Mouse (Mus musculus): ENCODE results near the gene Daam1.

The Daam1 gene

GRCm38 (mm10) chr12:71925990-71926700 is 95.3 kb downstream of the Daam1 start:
- DNase-seq (ENCODE audit: inconsistent age in 2 of 2, low spot score in 1 of 2): no peak

GRCm38 (mm10) chr12:71928092-71928491 is 97.2 kb downstream of the Daam1 start:
- no peak for DNase-seq (ENCODE audit: inconsistent age in 2 of 2, low spot score in 1 of 2)

GRCm38 (mm10) chr12:71929876-71930275 is 99.0 kb downstream of the Daam1 start:
- no peak for DNase-seq (ENCODE audit: inconsistent age in 2 of 2, low spot score in 1 of 2)

- peak in 1 of 2 experiments; percentile 30 for DNase-seq (ENCODE audit: inconsistent age in 2 of 2, low spot score in 1 of 2)
Observed at GRCm38 (mm10) chr12:71932433-71933386, 101.8 kb downstream of the Daam1 start.

- DNase-seq (ENCODE audit: inconsistent age in 2 of 2, low spot score in 1 of 2): peak in 1 of 2 experiments; percentile 39
Observed at GRCm38 (mm10) chr12:71933989-71934645, 103.2 kb downstream of the Daam1 start.

GRCm38 (mm10) chr12:71936636-71937035 is 105.8 kb downstream of the Daam1 start:
- peak in 1 of 2 experiments; percentile 74 for DNase-seq (ENCODE audit: inconsistent age in 2 of 2, low spot score in 1 of 2)

DNA sequence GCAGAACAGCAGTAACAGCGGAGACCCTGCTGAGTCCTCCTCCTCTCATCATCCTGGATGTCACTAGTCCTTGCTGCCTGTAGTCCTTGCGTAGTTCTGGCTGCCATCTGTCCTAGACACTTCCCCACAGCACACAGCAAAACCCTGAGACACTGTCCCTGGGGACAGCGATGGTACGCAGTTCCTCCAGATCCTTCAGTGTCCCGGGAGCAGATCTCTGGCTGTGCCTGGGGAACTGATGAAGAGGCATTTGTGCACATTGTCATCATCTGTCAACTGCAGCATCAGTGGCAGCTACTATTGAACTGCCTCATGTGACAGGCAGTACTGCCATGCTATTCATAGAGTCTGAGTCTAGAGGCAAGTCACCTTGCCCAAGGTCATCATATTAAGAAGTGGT is 107.6 kb downstream of the Daam1 start:
- no peak for DNase-seq (ENCODE audit: inconsistent age in 2 of 2, low spot score in 1 of 2)

DNA sequence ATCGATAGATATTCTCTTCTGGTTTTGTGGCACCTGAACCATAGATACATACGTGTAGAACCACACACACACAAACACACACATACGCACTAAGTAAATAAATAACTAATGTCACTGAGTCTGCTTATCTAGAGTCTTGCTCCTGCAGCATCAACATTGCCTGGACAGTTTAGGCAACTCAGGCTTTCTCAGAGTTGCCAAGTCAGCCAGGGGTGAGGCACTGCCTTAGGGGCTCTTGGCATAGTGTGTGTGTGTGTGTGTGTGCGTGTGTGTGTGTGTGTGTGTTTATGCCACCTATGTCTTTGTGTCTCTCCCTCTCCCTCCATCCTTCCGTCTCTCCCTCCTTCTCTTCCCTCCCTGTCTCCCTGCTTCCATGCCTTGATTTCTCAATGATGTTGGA is 110.4 kb downstream of the Daam1 start:
- no peak for DNase-seq (ENCODE audit: inconsistent age in 2 of 2, low spot score in 1 of 2)

DNA sequence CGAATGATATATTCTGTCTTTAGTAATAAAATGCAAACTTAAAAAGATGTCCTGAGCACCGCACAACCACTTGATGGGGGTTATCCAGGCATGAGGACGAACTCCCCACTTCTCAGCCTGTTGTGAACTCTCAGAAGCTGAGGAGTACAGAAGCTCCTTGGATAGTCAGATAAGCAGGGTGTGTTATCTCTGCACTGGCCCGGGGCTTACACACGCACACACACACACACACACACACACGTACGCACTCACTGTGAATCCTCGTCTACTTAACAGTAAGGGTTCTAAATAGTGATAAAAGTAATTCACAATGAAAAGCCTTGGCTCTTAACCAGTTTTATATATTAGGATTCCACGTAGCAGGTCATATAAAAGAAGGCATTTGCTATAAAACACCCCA is 112.2 kb downstream of the Daam1 start:
- DNase-seq (ENCODE audit: inconsistent age in 2 of 2, low spot score in 1 of 2): no peak

DNA sequence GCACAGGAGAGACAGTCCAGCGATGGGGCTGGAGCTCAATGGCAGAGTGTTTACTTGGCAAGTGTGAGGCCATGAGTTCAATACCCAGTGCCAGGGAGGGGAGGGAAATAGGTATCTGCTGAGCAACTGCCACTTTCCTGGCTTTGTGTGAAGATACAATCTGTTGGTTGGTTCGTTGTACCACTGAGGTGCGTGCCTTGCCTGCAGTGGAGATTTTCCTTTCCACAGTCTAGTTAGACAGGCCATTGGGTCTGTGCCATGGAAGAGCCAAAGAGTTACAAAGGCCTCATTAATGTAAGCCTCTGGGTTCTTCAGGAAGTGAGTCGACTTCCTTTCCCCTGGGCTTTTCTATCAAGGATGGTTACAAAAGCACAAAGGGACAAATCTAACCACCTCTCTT is 112.8 kb downstream of the Daam1 start:
- no peak for DNase-seq (ENCODE audit: inconsistent age in 2 of 2, low spot score in 1 of 2)

DNA sequence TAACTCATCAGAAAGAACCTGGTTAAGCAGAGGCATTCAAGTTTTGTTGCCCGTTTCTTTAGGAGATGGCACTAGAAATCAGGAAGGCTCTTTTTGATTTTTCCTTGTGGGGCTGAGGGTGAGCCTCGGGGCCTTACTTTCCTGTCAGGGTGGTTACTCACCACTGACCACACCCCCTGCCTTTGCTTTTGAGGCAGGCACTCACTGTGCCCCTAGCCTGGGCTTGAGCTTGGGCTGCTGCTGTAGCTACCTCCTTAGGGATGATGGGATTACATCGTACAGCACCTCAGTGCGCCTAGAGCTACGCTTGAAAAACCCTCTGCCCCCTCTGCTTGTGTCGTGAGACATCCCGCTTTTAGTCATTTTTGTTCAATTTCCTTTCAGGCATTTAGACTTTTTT is 115.0 kb downstream of the Daam1 start:
- DNase-seq (ENCODE audit: inconsistent age in 2 of 2, low spot score in 1 of 2): no peak

GRCm38 (mm10) chr12:71946448-71946847 is 115.6 kb downstream of the Daam1 start:
- no peak for DNase-seq (ENCODE audit: inconsistent age in 2 of 2, low spot score in 1 of 2)

GRCm38 (mm10) chr12:71948972-71949371 is 118.1 kb downstream of the Daam1 start:
- no peak for DNase-seq (ENCODE audit: inconsistent age in 2 of 2, low spot score in 1 of 2)

DNA sequence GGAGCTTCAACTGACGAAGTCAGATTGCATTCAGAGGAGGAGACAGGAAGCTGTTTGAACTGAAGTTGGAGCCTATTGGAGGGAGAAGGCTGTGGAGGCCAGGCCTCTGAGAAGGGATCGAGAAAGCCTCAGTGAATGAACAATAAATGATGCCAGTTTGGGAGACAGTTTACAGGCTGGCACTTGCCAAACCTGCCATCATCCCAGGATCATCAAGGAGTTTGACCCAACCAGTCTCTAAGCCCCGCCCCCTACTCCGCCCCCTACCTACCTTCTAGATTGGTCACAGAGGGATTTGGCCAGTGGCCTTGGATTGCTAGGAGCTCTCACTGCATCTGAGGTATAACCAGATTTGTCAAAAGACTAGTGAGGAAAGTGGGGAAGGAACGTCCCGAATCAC is 118.7 kb downstream of the Daam1 start:
- no peak for DNase-seq (ENCODE audit: inconsistent age in 2 of 2, low spot score in 1 of 2)

DNA sequence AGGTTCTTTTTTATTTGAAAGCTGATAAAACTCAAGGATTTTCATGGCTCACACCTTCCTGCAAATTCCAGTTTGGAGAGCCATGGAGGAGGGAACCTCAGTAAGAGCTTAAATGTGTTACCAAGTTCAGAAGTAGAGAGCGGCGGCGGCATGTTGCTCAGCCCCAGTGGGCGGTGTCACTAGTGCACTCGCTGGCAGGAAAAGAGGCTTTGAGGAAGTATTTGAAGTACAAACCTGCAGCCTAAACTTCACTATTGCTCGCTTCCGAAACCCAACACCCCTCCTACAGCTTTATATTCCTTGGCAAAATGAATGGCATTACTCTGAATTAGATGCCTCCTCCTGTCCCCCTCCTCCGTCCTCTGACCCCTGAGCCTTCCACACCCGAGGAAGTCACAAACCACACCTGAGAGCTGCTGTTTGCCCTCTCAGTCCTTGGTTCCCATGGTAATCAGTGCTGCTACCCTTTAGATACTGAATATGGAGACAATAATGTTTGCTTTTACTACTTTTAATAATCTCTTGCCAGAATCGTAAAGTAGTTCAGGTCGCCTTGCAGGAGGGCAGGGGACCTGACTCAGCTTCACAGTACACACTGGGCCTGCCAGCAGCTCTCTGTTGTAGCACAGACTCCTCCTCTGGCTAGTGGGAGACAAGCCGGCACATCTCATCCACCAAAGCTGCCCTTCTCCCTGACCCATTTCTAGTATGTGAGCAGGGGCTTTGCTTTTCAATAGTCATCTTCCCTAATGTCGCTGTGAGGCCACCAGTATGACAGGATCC is 119.4 kb downstream of the Daam1 start:
- no peak for DNase-seq (ENCODE audit: inconsistent age in 2 of 2, low spot score in 1 of 2)

DNA sequence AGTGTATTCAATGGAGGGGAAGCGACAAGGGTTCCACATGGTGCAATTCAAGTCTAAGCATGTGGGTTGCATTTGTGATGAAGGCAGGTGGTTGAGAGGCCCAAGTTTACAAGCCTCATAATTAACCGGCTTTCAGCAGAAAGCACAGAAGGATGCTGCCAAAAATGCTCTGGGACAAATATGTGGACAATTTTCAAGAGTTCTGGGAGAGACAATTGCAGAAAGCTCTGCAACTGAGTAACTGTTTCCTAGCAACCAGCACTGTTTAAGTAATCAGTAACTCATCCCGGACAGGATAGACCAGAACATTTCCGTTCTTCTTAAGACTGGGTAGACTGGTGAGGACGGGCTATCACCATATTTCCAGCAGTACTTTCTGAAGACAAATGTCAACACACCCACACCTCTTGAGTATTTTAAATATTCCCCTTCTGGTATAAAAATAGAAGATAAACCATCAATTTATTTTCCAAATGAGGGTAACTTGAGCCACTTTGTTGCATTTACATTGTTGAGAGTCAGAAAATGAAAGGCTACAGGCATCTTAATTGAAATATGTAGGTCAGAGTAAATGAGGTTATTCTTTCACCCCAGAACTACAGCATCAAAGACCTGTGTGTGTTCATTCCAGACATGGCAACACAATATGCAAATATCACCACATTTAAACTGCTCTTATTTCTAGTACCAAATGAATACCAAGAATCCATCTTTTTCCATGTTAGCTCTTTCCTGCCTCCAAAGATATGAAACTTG is 123.5 kb downstream of the Daam1 start:
- DNase-seq (ENCODE audit: inconsistent age in 2 of 2, low spot score in 1 of 2): no peak

GRCm38 (mm10) chr12:71956980-71957379 is 126.1 kb downstream of the Daam1 start:
- no peak for DNase-seq (ENCODE audit: inconsistent age in 2 of 2, low spot score in 1 of 2)

DNA sequence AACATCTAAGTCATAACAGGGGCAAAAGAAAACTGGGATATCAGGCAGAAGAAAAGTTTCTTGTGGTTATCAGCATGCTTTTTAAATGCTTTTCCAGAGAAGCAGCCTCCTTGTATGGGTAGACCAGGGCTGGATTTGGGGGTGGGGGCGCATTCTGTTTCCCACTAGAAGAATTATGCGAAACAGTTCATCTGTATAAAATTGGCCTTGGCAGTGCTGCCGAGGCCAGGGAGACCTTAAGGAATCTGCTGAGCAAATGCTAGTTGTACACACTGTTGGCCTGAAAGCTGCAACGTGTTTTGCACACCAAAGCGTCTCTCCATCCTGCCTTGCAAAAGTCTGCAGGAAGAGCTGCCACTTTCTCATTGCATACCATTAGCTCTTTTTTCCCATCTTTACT is 126.6 kb downstream of the Daam1 start:
- DNase-seq (ENCODE audit: inconsistent age in 2 of 2, low spot score in 1 of 2): peak in 1 of 2 experiments; percentile 58

DNA sequence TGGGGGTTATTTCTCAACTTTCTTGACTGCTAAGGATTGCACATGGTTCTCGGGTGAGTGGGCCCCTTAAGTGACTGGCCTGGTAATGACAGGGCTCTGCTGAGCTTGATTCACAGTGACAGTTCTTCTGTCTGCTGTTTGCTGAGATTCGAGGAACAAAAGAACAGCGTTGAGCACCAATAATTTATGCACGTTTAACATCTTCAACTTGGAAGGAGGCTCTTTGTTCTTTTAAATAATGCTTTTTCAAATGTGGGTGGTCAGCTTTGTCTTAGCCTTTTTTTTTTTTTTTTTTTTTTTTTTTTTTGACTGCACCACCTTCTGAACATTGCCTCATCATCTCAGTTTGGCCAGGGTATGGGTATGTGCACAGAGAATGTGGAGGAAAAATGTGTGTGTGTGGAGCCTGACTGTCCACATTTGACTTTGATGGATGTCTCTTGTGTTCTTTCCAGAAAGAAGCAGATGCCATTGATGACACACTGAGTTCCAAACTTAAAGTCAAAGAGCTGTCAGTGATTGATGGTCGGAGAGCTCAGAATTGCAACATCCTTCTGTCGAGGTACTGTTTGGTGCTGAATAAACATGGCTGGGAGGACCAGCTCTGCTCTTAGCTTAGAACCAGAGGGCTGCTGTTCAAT is 128.6 kb downstream of the Daam1 start:
- peak; percentile 76 to 89 for DNase-seq (ENCODE audit: inconsistent age in 2 of 2, low spot score in 1 of 2)

- DNase-seq (ENCODE audit: inconsistent age in 2 of 2, low spot score in 1 of 2): peak in 1 of 2 experiments; percentile 43
Observed at GRCm38 (mm10) chr12:71961671-71962070, 130.8 kb downstream of the Daam1 start.

Data from adrenal gland, adult (tissue).